Mouse (Mus musculus): ENCODE measurements at regions not wholly inside any gene's neighbourhood (a gene's known extent, or its start where the extent isn't known, plus 50 kb on each side); places are given as distances from the start of the nearest gene placed in this dataset.

- no peak for TF ChIP-seq CTCF (conservative IDR thresholded peaks at IDR 0.05; ENCODE audit: low read length)
- no peak for TF ChIP-seq NANOG (IDR thresholded peaks at IDR 0.05; ENCODE audit: borderline replicate concordance, low read length)
- TF ChIP-seq POU5F1 (IDR thresholded peaks at IDR 0.05; ENCODE audit: borderline replicate concordance, low read length): no peak
These were observed 322.1 kb upstream of the Pbx1 start for GRCm38 (mm10) chr1:168754196-168754595.

All from E14TG2a.4 (cell line).